Mouse (Mus musculus) gonadal fat pad, adult 2 months (tissue): Measurements from ENCODE around the gene Sgsm1. TPM values are rescaled to one million over a fixed set of nuclear protein-coding genes. Genes with fewer than 3 reads are reported as not detected.

Source experiments
- DNase-seq: peaks from one replicate; pipeline ENCODE4 v3.0.0-alpha.2; 2012; ENCODE audit warnings: low read depth
- polyA plus RNA-seq: library from polyadenylated mRNA; depleted of rRNA; stranded (reverse); fragments of >200 nt; gene quantifications from 2 replicates; pipeline ENCODE4 v1.2.3, GENCODE M21; 2012

The Sgsm1 gene
- polyA plus RNA-seq, 1 experiment, result 10.6 TPM

- no peak for DNase-seq
Observed at GRCm38 (mm10) chr5:113313998-113314397, 3.4 kb upstream of the Sgsm1 start.

- DNase-seq, result no peak
Observed at GRCm38 (mm10) chr5:113309491-113310376, 852 bp downstream of the Sgsm1 start.

GRCm38 (mm10) chr5:113306750-113307477, 3.7 kb downstream of the Sgsm1 start:
- no peak for DNase-seq

GRCm38 (mm10) chr5:113304527-113304926, 6.1 kb downstream of the Sgsm1 start:
- no peak for DNase-seq

- DNase-seq, result no peak
Observed at GRCm38 (mm10) chr5:113301841-113302240, 8.7 kb downstream of the Sgsm1 start.

GRCm38 (mm10) chr5:113300148-113300889, 10.3 kb downstream of the Sgsm1 start:
- no peak for DNase-seq

- DNase-seq, result no peak
Observed at GRCm38 (mm10) chr5:113299433-113299832, 11.2 kb downstream of the Sgsm1 start.

GRCm38 (mm10) chr5:113298826-113299225, 11.8 kb downstream of the Sgsm1 start:
- DNase-seq, result no peak

GRCm38 (mm10) chr5:113298040-113298439, 12.5 kb downstream of the Sgsm1 start:
- no peak for DNase-seq

GRCm38 (mm10) chr5:113295791-113296190, 14.8 kb downstream of the Sgsm1 start:
- no peak for DNase-seq

- no peak for DNase-seq
Observed at GRCm38 (mm10) chr5:113294575-113294974, 16.0 kb downstream of the Sgsm1 start.

- no peak for DNase-seq
Observed at GRCm38 (mm10) chr5:113293446-113293845, 17.1 kb downstream of the Sgsm1 start.

- DNase-seq, result no peak
Observed at GRCm38 (mm10) chr5:113292832-113293231, 17.8 kb downstream of the Sgsm1 start.

- DNase-seq, result no peak
Observed at GRCm38 (mm10) chr5:113292179-113292578, 18.4 kb downstream of the Sgsm1 start.

- DNase-seq, result no peak
Observed at GRCm38 (mm10) chr5:113291125-113291524, 19.5 kb downstream of the Sgsm1 start.

- DNase-seq, result no peak
Observed at GRCm38 (mm10) chr5:113290149-113290548, 20.4 kb downstream of the Sgsm1 start.

GRCm38 (mm10) chr5:113288490-113288889, 22.1 kb downstream of the Sgsm1 start:
- DNase-seq, result no peak

GRCm38 (mm10) chr5:113287762-113288161, 22.8 kb downstream of the Sgsm1 start:
- DNase-seq, result no peak

GRCm38 (mm10) chr5:113286591-113287520, 23.7 kb downstream of the Sgsm1 start:
- no peak for DNase-seq

GRCm38 (mm10) chr5:113286048-113286447, 24.5 kb downstream of the Sgsm1 start:
- no peak for DNase-seq

- no peak for DNase-seq
Observed at GRCm38 (mm10) chr5:113285541-113285940, 25.0 kb downstream of the Sgsm1 start.
